Mouse (Mus musculus): ENCODE measurements around the gene Ppp1r13l. TPM values are rescaled to one million over a fixed set of nuclear protein-coding genes. Genes with fewer than 3 reads are reported as not detected.

Gene Ppp1r13l
- polyA plus RNA-seq (2015; fragmentation: Nextera tagmentation; extraction: Ambion mirVana): 1.8 and 2.3 TPM in 2 replicates

GRCm38 (mm10) chr7:19359299-19359891, at the start of gene Ppp1r13l, which contains the start of gene Cd3eap:
Ppp1r13l (plus strand) TSS chr7:19359749.
Cd3eap (minus strand) TSS chr7:19359483.

DNA sequence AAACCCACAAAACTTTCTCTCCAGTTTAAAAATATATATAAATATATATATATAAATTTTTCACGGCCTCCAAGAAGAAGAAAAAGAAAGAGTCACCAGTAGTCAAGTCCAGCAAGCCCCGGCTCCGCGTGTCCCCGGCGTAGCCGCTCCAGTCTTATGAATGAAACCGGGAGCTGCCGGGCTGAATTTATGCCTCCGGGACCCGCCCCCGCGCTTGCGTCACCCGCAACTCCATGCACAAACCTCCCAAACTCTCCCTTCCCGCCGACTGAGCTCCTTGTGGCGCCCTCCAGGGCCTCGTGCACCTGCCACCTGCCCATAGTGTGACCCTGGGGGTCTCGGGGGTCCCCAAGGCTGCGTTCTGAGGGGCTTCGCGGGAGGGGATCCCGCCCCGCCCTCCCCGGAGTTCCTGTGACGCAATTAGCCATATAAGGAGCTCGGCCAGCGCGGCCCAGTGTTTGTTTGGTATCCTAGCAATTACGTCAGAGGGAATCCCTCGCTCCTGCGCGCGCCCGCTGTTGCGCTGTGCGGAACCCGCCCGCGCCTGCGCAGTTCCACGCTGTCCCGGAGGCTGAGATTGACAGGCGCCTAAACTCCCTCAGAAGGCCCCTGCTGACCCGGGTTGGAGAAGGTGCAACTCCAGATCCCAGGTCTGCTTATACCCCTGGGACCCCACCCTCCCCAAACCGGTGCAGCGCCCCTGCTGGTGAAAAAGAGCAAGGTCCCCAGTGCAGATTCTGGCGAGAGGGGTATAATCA, 49.5 kb upstream of the Ppp1r13l start, which contains the start of gene Fosb:
Gene Fosb, minus strand, starts transcription at position 168 of the 758 bp plus-strand sequence.

DNA sequence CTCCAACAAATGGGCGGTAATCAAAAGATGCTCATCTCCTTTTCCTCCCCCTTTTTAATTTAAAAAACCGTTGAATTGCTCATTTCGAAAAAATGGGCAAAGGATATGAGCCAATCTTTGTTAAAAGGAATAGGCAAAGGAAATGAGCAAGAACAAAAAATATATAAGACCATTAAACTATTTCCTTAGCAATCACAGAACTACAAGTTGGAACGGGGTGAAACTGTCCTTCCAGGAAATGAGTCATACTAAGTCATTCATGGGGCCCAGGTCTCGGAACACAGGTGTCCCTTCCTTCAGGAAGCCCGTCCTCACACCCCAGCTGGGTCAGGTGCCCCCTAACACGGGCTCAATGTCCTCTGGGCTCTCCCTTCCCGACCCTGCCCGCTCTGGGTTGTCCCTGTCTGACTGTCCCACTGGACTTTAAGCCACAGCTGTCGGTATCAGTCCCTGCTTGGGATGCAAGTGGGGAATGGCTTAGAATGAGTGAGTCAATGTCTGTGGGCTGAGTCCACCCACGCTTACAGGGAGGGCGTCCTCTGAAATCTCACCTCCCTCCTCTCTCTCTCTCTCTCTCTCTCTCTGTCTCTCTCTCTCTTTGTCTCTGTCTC, 15.2 kb upstream of the Ppp1r13l start, which contains the start of gene Ercc1:
Gene Ercc1, plus strand, starts transcription at position 542 of the 611 bp plus-strand sequence.

GRCm38 (mm10) chr7:19381377-19382165, 22.0 kb downstream of the Ppp1r13l start, which contains the start of gene Ercc2:
Ercc2 (plus strand) TSS chr7:19382010.

GRCm38 (mm10) chr7:19403731-19404296, 44.3 kb downstream of the Ppp1r13l start, which contains the start of gene Klc3:
Klc3 (minus strand) TSS chr7:19404104.

GRCm38 (mm10) chr7:19404476-19404875, 44.9 kb downstream of the Ppp1r13l start, which contains the start of gene Ckm:
Ckm (plus strand) TSS chr7:19404776.

MicroRNAs within 50 kb of the gene (microRNA counts, 519-probe panel; counts per million panel counts)
- 88.3 counts per million for microRNA mmu-miR-343

Other genes with a start within 250 kb of the Ppp1r13l start
- 0.25 and 0.51 TPM in 2 replicates for gene Gm4969, start 241.4 kb upstream of the Ppp1r13l start, polyA plus RNA-seq (2015; fragmentation: Nextera tagmentation; extraction: Ambion mirVana)
- 7.2 and 8.3 TPM in 2 replicates for gene Fbxo46, start 239.9 kb upstream of the Ppp1r13l start, polyA plus RNA-seq (2015; fragmentation: Nextera tagmentation; extraction: Ambion mirVana)
- gene Qpctl, start 210.5 kb upstream of the Ppp1r13l start, polyA plus RNA-seq (2015; fragmentation: Nextera tagmentation; extraction: Ambion mirVana): 6.5 and 7.0 TPM in 2 replicates
- 84.5 and 92.5 TPM in 2 replicates for gene Snrpd2, start 210.0 kb upstream of the Ppp1r13l start, polyA plus RNA-seq (2015; fragmentation: Nextera tagmentation; extraction: Ambion mirVana)
- gene Gipr, start 193.6 kb upstream of the Ppp1r13l start, polyA plus RNA-seq (2015; fragmentation: Nextera tagmentation; extraction: Ambion mirVana): 0.04 and 0.06 TPM in 2 replicates
- 3.9 and 5.1 TPM in 2 replicates for gene Eml2, start 183.3 kb upstream of the Ppp1r13l start, polyA plus RNA-seq (2015; fragmentation: Nextera tagmentation; extraction: Ambion mirVana)
- gene Gpr4, start 147.2 kb upstream of the Ppp1r13l start, polyA plus RNA-seq (2015; fragmentation: Nextera tagmentation; extraction: Ambion mirVana): 0.59 and 0.81 TPM in 2 replicates
- 14.7 and 14.8 TPM in 2 replicates for gene Opa3, start 131.4 kb upstream of the Ppp1r13l start, polyA plus RNA-seq (2015; fragmentation: Nextera tagmentation; extraction: Ambion mirVana)
- 71.2 and 86.4 TPM in 2 replicates for gene Vasp, start 87.9 kb upstream of the Ppp1r13l start, polyA plus RNA-seq (2015; fragmentation: Nextera tagmentation; extraction: Ambion mirVana)
- 0.18 and 0.19 TPM in 2 replicates for gene Ppm1n, start 79.7 kb upstream of the Ppp1r13l start, polyA plus RNA-seq (2015; fragmentation: Nextera tagmentation; extraction: Ambion mirVana)
- 4.2 and 4.7 TPM in 2 replicates for gene Rtn2, start 77.1 kb upstream of the Ppp1r13l start, polyA plus RNA-seq (2015; fragmentation: Nextera tagmentation; extraction: Ambion mirVana)
- 0.07 TPM in 1 of 2 replicates, not detected in the other for gene Fosb, start 49.7 kb upstream of the Ppp1r13l start, polyA plus RNA-seq (2015; fragmentation: Nextera tagmentation; extraction: Ambion mirVana)
- 25.0 and 25.6 TPM in 2 replicates for gene Ercc1, start 15.0 kb upstream of the Ppp1r13l start, polyA plus RNA-seq (2015; fragmentation: Nextera tagmentation; extraction: Ambion mirVana)
- 14.4 and 16.6 TPM in 2 replicates for gene Cd3eap, start 266 bp upstream of the Ppp1r13l start, polyA plus RNA-seq (2015; fragmentation: Nextera tagmentation; extraction: Ambion mirVana)
- gene Ercc2, start 22.3 kb downstream of the Ppp1r13l start, polyA plus RNA-seq (2015; fragmentation: Nextera tagmentation; extraction: Ambion mirVana): 7.3 and 9.0 TPM in 2 replicates
- 0.65 and 0.82 TPM in 2 replicates for gene Klc3, start 44.4 kb downstream of the Ppp1r13l start, polyA plus RNA-seq (2015; fragmentation: Nextera tagmentation; extraction: Ambion mirVana)
- 0.96 and 1.4 TPM in 2 replicates for gene Ckm, start 45.0 kb downstream of the Ppp1r13l start, polyA plus RNA-seq (2015; fragmentation: Nextera tagmentation; extraction: Ambion mirVana)
- 2.9 and 3.6 TPM in 2 replicates for gene Mark4, start 99.1 kb downstream of the Ppp1r13l start, polyA plus RNA-seq (2015; fragmentation: Nextera tagmentation; extraction: Ambion mirVana)
- gene Exoc3l2, start 103.6 kb downstream of the Ppp1r13l start, polyA plus RNA-seq (2015; fragmentation: Nextera tagmentation; extraction: Ambion mirVana): 1.3 and 2.0 TPM in 2 replicates
- 1.6 and 2.5 TPM in 2 replicates for gene Bloc1s3, start 148.6 kb downstream of the Ppp1r13l start, polyA plus RNA-seq (2015; fragmentation: Nextera tagmentation; extraction: Ambion mirVana)
- 57.5 and 68.7 TPM in 2 replicates for gene Trappc6a, start 148.6 kb downstream of the Ppp1r13l start, polyA plus RNA-seq (2015; fragmentation: Nextera tagmentation; extraction: Ambion mirVana)
- gene Nkpd1, start 158.1 kb downstream of the Ppp1r13l start, polyA plus RNA-seq (2015; fragmentation: Nextera tagmentation; extraction: Ambion mirVana): 0.08 TPM in 1 of 2 replicates, not detected in the other
- gene Ppp1r37, start 203.3 kb downstream of the Ppp1r13l start, polyA plus RNA-seq (2015; fragmentation: Nextera tagmentation; extraction: Ambion mirVana): 11.3 and 12.5 TPM in 2 replicates
- gene Zfp296, start 217.5 kb downstream of the Ppp1r13l start, polyA plus RNA-seq (2015; fragmentation: Nextera tagmentation; extraction: Ambion mirVana): 1.8 and 1.9 TPM in 2 replicates
- gene Gemin7, start 217.8 kb downstream of the Ppp1r13l start, polyA plus RNA-seq (2015; fragmentation: Nextera tagmentation; extraction: Ambion mirVana): 111 and 119 TPM in 2 replicates
- gene Clasrp, start 244.7 kb downstream of the Ppp1r13l start, polyA plus RNA-seq (2015; fragmentation: Nextera tagmentation; extraction: Ambion mirVana): 18.1 and 23.1 TPM in 2 replicates